Mouse (Mus musculus): ENCODE measurements around the gene Sox5. TPM values are rescaled to one million over a fixed set of nuclear protein-coding genes. Genes with fewer than 3 reads are reported as not detected.

Gene Sox5
- polyA plus RNA-seq, 1 experiment from 2014 or later = 23.4 TPM

- Histone ChIP-seq H3K36me3 (replicated peaks; ENCODE audit: control insufficient read depth, insufficient read depth, low read depth, low read length) (no peaks in the 10 kb centered on the region), H3K27me3 (ENCODE audit: control insufficient read depth, insufficient read depth, low read length) (no peaks in the 10 kb centered on the region), H3K4me1 (ENCODE audit: control insufficient read depth, insufficient read depth, low read length) (no peaks in the 10 kb centered on the region), H3K4me2 (ENCODE audit: low read depth, low read length) (peak overlapping the region; percentile 32), H3K27ac (replicated peaks; ENCODE audit: low read depth, low read length) (0 out of 2 replicates have a peak overlapping the region, but pooled peaks have one; percentile 39), H3K4me3 (ENCODE audit: low read depth, low read length) (peak overlapping the region; percentile 15), H3K9me3 (replicated peaks; ENCODE audit: control insufficient read depth, low read length) (no peaks in the 10 kb centered on the region), H3K9ac (replicated peaks; ENCODE audit: low read length) (peak overlapping the region; percentile 43)
- 23% methylated on average over 12 of the region's 12 CpGs for WGBS
- DNase-seq (ENCODE audit: low spot score) (peak; percentile 59), ATAC-seq (replicated peaks; ENCODE audit: insufficient number of reproducible peaks, low FRiP score, low TSS enrichment, low read depth) (no peak)
These were observed 600.5 kb downstream of the Sox5 start for GRCm38 (mm10) chr6:144181083-144181866.

- Histone ChIP-seq H3K4me3 (ENCODE audit: low read depth, low read length) (no peak overlapping the region), H3K4me1 (ENCODE audit: control insufficient read depth, insufficient read depth, low read length) (no peaks in the 10 kb centered on the region; the same call in 1 of the 2 replicates), H3K36me3 (replicated peaks; ENCODE audit: control insufficient read depth, insufficient read depth, low read depth, low read length) (no peaks in the 10 kb centered on the region), H3K9me3 (replicated peaks; ENCODE audit: control insufficient read depth, low read length) (no peaks in the 10 kb centered on the region), H3K9ac (replicated peaks; ENCODE audit: low read length) (no peak overlapping the region), H3K4me2 (ENCODE audit: low read depth, low read length) (no peak overlapping the region), H3K27me3 (ENCODE audit: control insufficient read depth, insufficient read depth, low read length) (no peaks in the 10 kb centered on the region), H3K27ac (replicated peaks; ENCODE audit: low read depth, low read length) (no peak overlapping the region)
- 31% methylated on average over 3 of the region's 3 CpGs for WGBS
- peak; percentile 75 for DNase-seq (ENCODE audit: low spot score)
- no peak; the same call in 1 of the 2 replicates for ATAC-seq (replicated peaks; ENCODE audit: insufficient number of reproducible peaks, low FRiP score, low TSS enrichment, low read depth)
These were observed 602.7 kb downstream of the Sox5 start for GRCm38 (mm10) chr6:144179111-144179510.

- H3K4me3 ChIP-seq (ENCODE audit: low read depth, low read length) = no peak overlapping the region
- H3K36me3 ChIP-seq (replicated peaks; ENCODE audit: control insufficient read depth, insufficient read depth, low read depth, low read length) = no peaks in the 10 kb centered on the region
- H3K4me1 ChIP-seq (ENCODE audit: control insufficient read depth, insufficient read depth, low read length) = no peaks in the 10 kb centered on the region; the same call in 1 of the 2 replicates
- H3K27ac ChIP-seq (replicated peaks; ENCODE audit: low read depth, low read length) = no peak overlapping the region
- WGBS = 83% methylated on average over 5 of the region's 5 CpGs
- no peak overlapping the region for H3K4me2 ChIP-seq (ENCODE audit: low read depth, low read length)
- DNase-seq (ENCODE audit: low spot score) (no peak), ATAC-seq (replicated peaks; ENCODE audit: insufficient number of reproducible peaks, low FRiP score, low TSS enrichment, low read depth) (no peak)
- no peaks in the 10 kb centered on the region for H3K9me3 ChIP-seq (replicated peaks; ENCODE audit: control insufficient read depth, low read length)
- H3K27me3 ChIP-seq (ENCODE audit: control insufficient read depth, insufficient read depth, low read length) = no peaks in the 10 kb centered on the region
- H3K9ac ChIP-seq (replicated peaks; ENCODE audit: low read length) = no peak overlapping the region
These were observed 605.1 kb downstream of the Sox5 start for GRCm38 (mm10) chr6:144176674-144177073.

- no peak overlapping the region for H3K4me3 ChIP-seq (ENCODE audit: low read depth, low read length)
- H3K27me3 ChIP-seq (ENCODE audit: control insufficient read depth, insufficient read depth, low read length) = no peaks in the 10 kb centered on the region
- H3K9me3 ChIP-seq (replicated peaks; ENCODE audit: control insufficient read depth, low read length) = no peaks in the 10 kb centered on the region
- H3K27ac ChIP-seq (replicated peaks; ENCODE audit: low read depth, low read length) = no peak overlapping the region
- H3K4me2 ChIP-seq (ENCODE audit: low read depth, low read length) = no peak overlapping the region
- ATAC-seq (replicated peaks; ENCODE audit: insufficient number of reproducible peaks, low FRiP score, low TSS enrichment, low read depth) (no peak), DNase-seq (ENCODE audit: low spot score) (no peak)
- WGBS = 89% methylated on average over 3 of the region's 3 CpGs
- no peak overlapping the region for H3K9ac ChIP-seq (replicated peaks; ENCODE audit: low read length)
- H3K36me3 ChIP-seq (replicated peaks; ENCODE audit: control insufficient read depth, insufficient read depth, low read depth, low read length) = no peaks in the 10 kb centered on the region
- H3K4me1 ChIP-seq (ENCODE audit: control insufficient read depth, insufficient read depth, low read length) = no peaks in the 10 kb centered on the region; the same call in 1 of the 2 replicates
These were observed 606.2 kb downstream of the Sox5 start for GRCm38 (mm10) chr6:144175590-144175989.

- H3K27me3 ChIP-seq (ENCODE audit: control insufficient read depth, insufficient read depth, low read length) = no peaks in the 10 kb centered on the region
- ATAC-seq (replicated peaks; ENCODE audit: insufficient number of reproducible peaks, low FRiP score, low TSS enrichment, low read depth) = no peak
- H3K4me2 ChIP-seq (ENCODE audit: low read depth, low read length) = no peak overlapping the region
- no peak overlapping the region for H3K9ac ChIP-seq (replicated peaks; ENCODE audit: low read length)
- no peaks in the 10 kb centered on the region for H3K36me3 ChIP-seq (replicated peaks; ENCODE audit: control insufficient read depth, insufficient read depth, low read depth, low read length)
- DNase-seq (ENCODE audit: low spot score) = no peak
- H3K4me3 ChIP-seq (ENCODE audit: low read depth, low read length) = no peak overlapping the region
- H3K9me3 ChIP-seq (replicated peaks; ENCODE audit: control insufficient read depth, low read length) = no peaks in the 10 kb centered on the region
- H3K27ac ChIP-seq (replicated peaks; ENCODE audit: low read depth, low read length) = 0 out of 2 replicates have a peak overlapping the region, but pooled peaks have one; percentile 20
- no peaks in the 10 kb centered on the region; the same call in 1 of the 2 replicates for H3K4me1 ChIP-seq (ENCODE audit: control insufficient read depth, insufficient read depth, low read length)
- 81% methylated on average over 4 of the region's 4 CpGs for WGBS
These were observed 611.2 kb downstream of the Sox5 start for GRCm38 (mm10) chr6:144170541-144170940.

- Histone ChIP-seq H3K4me2 (ENCODE audit: low read depth, low read length) (no peak overlapping the region), H3K27me3 (ENCODE audit: control insufficient read depth, insufficient read depth, low read length) (no peaks in the 10 kb centered on the region), H3K9me3 (replicated peaks; ENCODE audit: control insufficient read depth, low read length) (no peaks in the 10 kb centered on the region), H3K4me3 (ENCODE audit: low read depth, low read length) (no peak overlapping the region), H3K36me3 (replicated peaks; ENCODE audit: control insufficient read depth, insufficient read depth, low read depth, low read length) (no peaks in the 10 kb centered on the region), H3K9ac (replicated peaks; ENCODE audit: low read length) (no peak overlapping the region), H3K4me1 (ENCODE audit: control insufficient read depth, insufficient read depth, low read length) (no peaks in the 10 kb centered on the region; the same call in 1 of the 2 replicates), H3K27ac (replicated peaks; ENCODE audit: low read depth, low read length) (0 out of 2 replicates have a peak overlapping the region, but pooled peaks have one; percentile 20)
- ATAC-seq (replicated peaks; ENCODE audit: insufficient number of reproducible peaks, low FRiP score, low TSS enrichment, low read depth) (0 out of 2 replicates have a peak, but pooled peaks have one; percentile 32), DNase-seq (ENCODE audit: low spot score) (peak; percentile 37)
- 6% methylated on average over 4 of the region's 4 CpGs for WGBS
These were observed 612.0 kb downstream of the Sox5 start for GRCm38 (mm10) chr6:144169791-144170190.

- H3K4me1 ChIP-seq (ENCODE audit: control insufficient read depth, insufficient read depth, low read length) = no peaks in the 10 kb centered on the region; the same call in 1 of the 2 replicates
- H3K27ac ChIP-seq (replicated peaks; ENCODE audit: low read depth, low read length) = no peak overlapping the region
- H3K4me3 ChIP-seq (ENCODE audit: low read depth, low read length) = no peak overlapping the region
- 64% methylated on average over 12 of the region's 12 CpGs for WGBS
- no peaks in the 10 kb centered on the region for H3K9me3 ChIP-seq (replicated peaks; ENCODE audit: control insufficient read depth, low read length)
- H3K36me3 ChIP-seq (replicated peaks; ENCODE audit: control insufficient read depth, insufficient read depth, low read depth, low read length) = no peaks in the 10 kb centered on the region
- DNase-seq (ENCODE audit: low spot score) (peak; percentile 41), ATAC-seq (replicated peaks; ENCODE audit: insufficient number of reproducible peaks, low FRiP score, low TSS enrichment, low read depth) (no peak)
- no peak overlapping the region for H3K4me2 ChIP-seq (ENCODE audit: low read depth, low read length)
- no peaks in the 10 kb centered on the region for H3K27me3 ChIP-seq (ENCODE audit: control insufficient read depth, insufficient read depth, low read length)
- no peak overlapping the region for H3K9ac ChIP-seq (replicated peaks; ENCODE audit: low read length)
These were observed 612.9 kb downstream of the Sox5 start for GRCm38 (mm10) chr6:144168696-144169476.
